Mouse (Mus musculus) spleen, adult 2 months (tissue): ENCODE results near the gene Lama5.
A peak's percentile ranks its signal among the peaks of the same experiment; 100 is the strongest.

Experiments used
- CTCF ChIP-seq: fragments of 200-500 bp; IDR thresholded peaks from 2 replicates; pipeline ENCODE4 v1.5.1; 2011; ENCODE audit warnings: mild to moderate bottlenecking, inconsistent platforms; ENCODE audit not compliant: insufficient read depth, insufficient read length, insufficient replicate concordance; ENCODE audit errors: extremely low read depth
- POLR2A ChIP-seq: fragments of 200-500 bp; IDR thresholded peaks from 2 replicates; pipeline ENCODE4 v1.6.1; 2011; ENCODE audit warnings: low read depth, low read length, inconsistent platforms

DNA sequence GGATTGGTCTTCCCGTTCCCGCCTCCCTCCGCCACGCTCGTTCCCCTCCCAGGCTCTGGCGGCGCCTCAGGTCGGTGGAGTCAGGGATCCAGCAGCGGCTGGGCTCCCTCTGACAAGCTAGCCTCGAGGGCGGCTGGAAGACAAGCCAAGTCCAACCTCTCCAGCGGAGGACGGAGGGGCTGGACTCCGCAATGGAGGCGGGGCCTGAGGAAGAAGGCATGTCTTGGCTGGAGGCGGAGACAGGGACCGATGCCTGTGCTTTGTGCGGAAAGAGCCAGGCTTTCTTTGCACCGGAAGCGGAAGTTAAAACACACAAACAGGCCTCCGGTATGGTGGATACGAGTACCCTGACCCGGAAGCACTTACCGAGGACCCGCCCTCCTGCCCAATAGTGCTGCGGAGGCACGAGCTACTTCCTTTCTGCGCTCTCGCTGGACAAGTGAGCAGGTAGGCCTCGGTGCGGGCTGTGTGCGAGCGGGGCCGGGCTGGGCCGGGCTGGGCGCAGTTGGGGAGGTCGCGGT is 31.4 kb upstream of the Lama5 start, which contains the start of gene Rps21:
- TF ChIP-seq POLR2A (peak; percentile 86; the same call in 1 of the 2 replicates), CTCF (no peak)
